Mouse (Mus musculus): ENCODE results near the gene Arhgef39. TPM values are rescaled to one million over a fixed set of nuclear protein-coding genes. Genes with fewer than 3 reads are reported as not detected.

The Arhgef39 gene
- total RNA-seq, 2 experiments from 2014 or later, result 1.3 to 1.6 TPM

DNA sequence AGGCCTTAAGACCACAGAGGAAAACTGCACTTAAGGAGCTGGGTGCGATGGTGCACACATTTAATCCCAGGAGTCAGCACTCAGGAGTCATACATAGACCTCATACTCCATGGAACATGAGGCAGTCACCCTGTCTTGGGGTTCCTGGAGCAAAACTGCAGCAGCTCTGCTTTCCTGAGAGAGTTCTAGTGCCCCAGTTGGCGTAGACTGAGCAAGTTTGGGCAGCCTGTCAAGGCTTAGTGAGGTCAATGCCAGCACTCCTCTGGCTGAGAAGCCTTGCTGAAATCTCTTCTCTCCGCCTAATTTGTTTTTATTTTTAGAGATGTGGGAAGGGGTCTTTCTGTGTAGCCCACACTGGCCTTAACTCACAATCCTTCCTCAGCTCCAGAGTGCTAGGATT, 50.9 kb downstream of the Arhgef39 start:
- DNase-seq, result no peak
- intact Hi-C loops (cut with DNase I; ENCODE audit: low total_unique reads), result no loop called here

DNA sequence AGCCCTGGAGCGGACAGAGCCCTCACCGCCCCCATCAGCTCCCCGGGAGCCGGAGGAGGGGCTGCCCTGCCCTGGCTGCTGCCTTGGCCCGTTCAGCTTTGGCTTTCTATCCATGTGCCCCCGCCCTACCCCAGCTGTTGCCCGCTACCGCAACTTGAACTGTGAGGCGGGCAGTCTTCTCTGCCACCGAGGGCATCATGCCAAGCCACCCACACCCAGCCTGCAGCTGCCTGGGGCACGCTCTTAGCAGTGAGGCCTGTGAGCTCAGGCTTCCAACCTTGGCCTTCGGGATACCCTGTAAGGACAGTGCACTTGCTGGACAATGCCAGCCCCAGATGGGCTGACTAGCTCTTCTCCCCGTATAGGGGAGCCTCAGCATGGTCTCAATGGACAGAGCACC, 52.2 kb downstream of the Arhgef39 start:
- peak; percentile 83 for DNase-seq
- intact Hi-C loops (cut with DNase I; ENCODE audit: low total_unique reads), result no loop called here

Other genes with a start within 250 kb of the Arhgef39 start
- under 1 TPM; 0.09 to 0.10 TPM for gene Atp8b5, start 232.5 kb downstream of the Arhgef39 start, total RNA-seq (2021)
- gene Rusc2, start 117.7 kb downstream of the Arhgef39 start, total RNA-seq (2021), result 10 to 100 TPM; 19.6 to 20.6 TPM
- gene Fam166b, start 70.6 kb downstream of the Arhgef39 start, total RNA-seq (2021), result not detected
- 10 to 100 TPM; 25.2 to 28.0 TPM for gene Tesk1, start 57.8 kb downstream of the Arhgef39 start, total RNA-seq (2021)
- not detected for gene Cd72, start 45.1 kb downstream of the Arhgef39 start, total RNA-seq (2021)
- gene Sit1, start 16.0 kb downstream of the Arhgef39 start, total RNA-seq (2021), result not detected
- 10 to 100 TPM; 25.7 to 25.9 TPM for gene Ccdc107, start 6.8 kb downstream of the Arhgef39 start, total RNA-seq (2021)
- 1 to 10 TPM; 2.1 to 2.9 TPM for gene Car9, start 7.3 kb upstream of the Arhgef39 start, total RNA-seq (2021)
- 1,000 to 10,000 TPM; 8,430 to 9,008 TPM for gene Tpm2, start 24.1 kb upstream of the Arhgef39 start, total RNA-seq (2021)
- gene Creb3, start 62.6 kb upstream of the Arhgef39 start, total RNA-seq (2021), result 10 to 100 TPM; 38.7 to 45.6 TPM
- gene Tln1, start 63.0 kb upstream of the Arhgef39 start, total RNA-seq (2021), result 10 to 100 TPM; 67.6 to 77.4 TPM
- 10 to 100 TPM; 21.9 to 22.3 TPM for gene Rgp1, start 79.0 kb upstream of the Arhgef39 start, total RNA-seq (2021)
- 1 to 10 TPM; 5.1 to 6.2 TPM for gene Gba2, start 79.2 kb upstream of the Arhgef39 start, total RNA-seq (2021)
- under 1 TPM in 1 of 2 experiments, not detected in 1; 0.29 TPM for gene Msmp, start 84.8 kb upstream of the Arhgef39 start, total RNA-seq (2021)
- 10 to 100 TPM; 29.5 to 31.4 TPM for gene Npr2, start 132.2 kb upstream of the Arhgef39 start, total RNA-seq (2021)
- not detected for gene Spag8, start 153.9 kb upstream of the Arhgef39 start, total RNA-seq (2021)
- 10 to 100 TPM; 48.5 to 53.8 TPM for gene Hint2, start 156.8 kb upstream of the Arhgef39 start, total RNA-seq (2021)
- gene Tmem8b, start 169.3 kb upstream of the Arhgef39 start, total RNA-seq (2021), result 1 to 10 TPM; 8.2 to 9.7 TPM
- under 1 TPM; 0.16 to 0.20 TPM for gene Fam221b, start 169.4 kb upstream of the Arhgef39 start, total RNA-seq (2021)
- not detected for gene Olfr70, start 201.1 kb upstream of the Arhgef39 start, total RNA-seq (2021)
- gene Olfr71, start 210.6 kb upstream of the Arhgef39 start, total RNA-seq (2021), result not detected
- gene Hrct1, start 227.5 kb upstream of the Arhgef39 start, total RNA-seq (2021), result 1 to 10 TPM; 1.9 to 2.7 TPM
- 1 to 10 TPM; 1.1 to 2.2 TPM for gene Spaar, start 230.3 kb upstream of the Arhgef39 start, total RNA-seq (2021)

Data from gastrocnemius, postnatal 14 days (tissue).